Mouse (Mus musculus) embryonic fibroblast, embryonic 13.5 days (primary cell): ENCODE data around the gene Sh2d4b.

Source experiments
- CTCF ChIP-seq: IDR thresholded peaks from 2 replicates; pipeline ENCODE4 v1.5.1; 2011; ENCODE audit warnings: mild to moderate bottlenecking, control low read depth, low read length, moderate library complexity, borderline replicate concordance; ENCODE audit not compliant: insufficient read depth
- POLR2A ChIP-seq: IDR thresholded peaks from 2 replicates; pipeline ENCODE4 v1.6.1; 2011; ENCODE audit warnings: low read depth, mild to moderate bottlenecking, control low read depth, low read length, moderate library complexity

DNA sequence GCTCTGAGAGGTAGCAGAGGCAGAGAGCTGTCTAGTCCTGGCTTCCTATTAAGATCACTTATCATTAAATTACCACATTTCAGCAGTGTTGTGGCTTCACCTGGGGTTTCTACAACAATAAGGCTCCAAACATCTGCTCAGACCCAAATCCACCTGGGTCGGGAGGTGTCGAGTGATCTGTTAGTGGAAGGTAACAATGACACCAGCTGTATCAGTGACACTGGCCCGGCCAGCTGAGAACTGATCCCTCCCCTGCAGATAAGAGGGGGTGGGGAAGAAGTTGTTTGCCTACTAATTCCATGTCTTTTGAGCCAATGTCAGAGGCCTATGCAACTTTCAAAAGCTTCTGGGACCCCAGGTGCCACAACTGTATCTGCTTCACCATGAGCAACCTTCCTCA is at the start of gene Sh2d4b:
- TF ChIP-seq CTCF (no peak), POLR2A (no peak)
